Mouse (Mus musculus): Measurements from ENCODE around the gene Rab10. TPM values are rescaled to one million over a fixed set of nuclear protein-coding genes. Genes with fewer than 3 reads are reported as not detected.

Rab10 gene
- polyA plus RNA-seq, 1 experiment from 2014 or later: 40.5 TPM

DNA sequence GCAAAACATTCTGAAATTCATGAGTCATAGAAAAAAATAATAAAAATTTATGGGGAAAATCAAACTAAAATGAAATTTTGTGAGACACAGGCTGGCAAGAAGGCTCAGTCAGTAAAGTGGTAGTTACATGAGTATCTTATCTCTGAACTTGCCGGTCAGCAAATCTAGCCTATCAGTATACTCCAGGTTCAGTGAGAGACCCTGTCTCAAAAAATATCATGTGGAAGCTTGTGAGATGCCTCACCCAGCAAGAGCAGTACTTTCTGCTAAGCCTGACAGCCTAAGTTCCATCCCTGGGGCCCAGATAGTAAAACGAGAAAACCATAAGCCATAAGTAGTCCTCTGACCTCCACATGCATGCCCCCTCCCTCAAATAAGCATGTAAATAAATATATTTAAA lies 44.6 kb downstream of the Rab10 start:
- H3K36me3 ChIP-seq (ENCODE audit: control insufficient read depth, insufficient read depth): peaks cover 6% of the 10 kb centered on the region; the same call in 1 of the 2 replicates
- no peak overlapping the region for H3K9ac ChIP-seq (ENCODE audit: low read depth, low read length)
- no peak for ATAC-seq (ENCODE audit: low read depth)
- no peaks in the 10 kb centered on the region for H3K9me3 ChIP-seq (replicated peaks; ENCODE audit: control insufficient read depth, low read length)
- H3K4me1 ChIP-seq (ENCODE audit: control insufficient read depth, low read depth, low read length): peaks cover 14% of the 10 kb centered on the region
- no peak overlapping the region for H3K4me2 ChIP-seq (ENCODE audit: low read depth, low read length)
- no peak overlapping the region for H3K27ac ChIP-seq (ENCODE audit: low read length)
- no peaks in the 10 kb centered on the region for H3K27me3 ChIP-seq (ENCODE audit: control insufficient read depth, insufficient read depth, low read depth, low read length)
- H3K4me3 ChIP-seq (ENCODE audit: low read depth, low read length): no peak overlapping the region
- WGBS (ENCODE audit: insufficient replicate concordance): 54% methylated on average over 2 of the region's 2 CpGs

DNA sequence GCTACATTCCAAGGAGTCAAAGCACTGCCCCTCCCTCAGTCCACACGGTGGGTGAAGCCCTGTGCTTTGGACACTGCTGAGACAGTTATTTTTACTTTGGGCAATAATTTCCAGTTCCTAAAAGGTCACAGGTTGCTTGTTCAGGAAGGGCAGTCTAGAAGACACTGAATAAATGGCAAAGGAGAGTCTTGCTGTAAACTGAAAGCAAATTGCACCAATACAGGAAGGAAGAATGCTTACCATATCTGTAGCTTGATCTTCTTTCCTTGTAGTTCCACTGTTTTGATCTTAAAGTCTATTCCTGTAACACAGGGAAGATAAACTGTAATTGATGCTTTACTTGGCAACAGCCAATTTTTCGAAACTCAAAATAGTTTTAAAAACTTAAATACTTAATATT lies 45.3 kb downstream of the Rab10 start:
- H3K9ac ChIP-seq (ENCODE audit: low read depth, low read length): no peak overlapping the region

DNA sequence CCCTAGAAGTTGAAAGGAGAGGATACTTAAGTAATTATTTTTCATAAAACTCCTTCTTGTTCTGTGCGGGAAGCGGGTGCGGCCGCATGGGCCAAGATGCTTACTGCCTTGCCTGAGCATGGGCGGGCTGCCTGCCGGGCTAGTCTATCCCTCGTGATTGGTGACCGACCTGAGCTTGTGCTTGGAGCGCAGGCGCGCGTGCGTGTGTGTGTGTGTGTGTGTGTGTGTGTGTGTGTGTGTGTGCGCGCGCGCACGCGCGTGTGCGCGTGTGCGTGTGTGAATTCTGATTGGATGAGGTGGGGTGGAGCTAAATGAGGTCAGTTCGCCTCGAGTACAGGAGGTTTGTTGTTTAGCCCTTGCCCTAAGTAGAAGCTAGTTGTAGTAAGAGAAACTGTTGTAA lies 48.2 kb downstream of the Rab10 start:
- no peak for ATAC-seq (ENCODE audit: low read depth)
- Histone ChIP-seq H3K4me2 (ENCODE audit: low read depth, low read length) (no peak overlapping the region), H3K9ac (ENCODE audit: low read depth, low read length) (no peak overlapping the region), H3K4me1 (ENCODE audit: control insufficient read depth, low read depth, low read length) (peaks cover 5% of the 10 kb centered on the region), H3K36me3 (ENCODE audit: control insufficient read depth, insufficient read depth) (peaks cover 6% of the 10 kb centered on the region), H3K9me3 (replicated peaks; ENCODE audit: control insufficient read depth, low read length) (no peaks in the 10 kb centered on the region), H3K27ac (ENCODE audit: low read length) (no peak overlapping the region), H3K4me3 (ENCODE audit: low read depth, low read length) (no peak overlapping the region), H3K27me3 (ENCODE audit: control insufficient read depth, insufficient read depth, low read depth, low read length) (no peaks in the 10 kb centered on the region)
- WGBS (ENCODE audit: insufficient replicate concordance): 93% methylated on average over 25 of the region's 25 CpGs

More for the DNA sequence above, 45.3 kb downstream of the Rab10 start:
- Histone ChIP-seq H3K9me3 (replicated peaks; ENCODE audit: control insufficient read depth, low read length) (no peaks in the 10 kb centered on the region), H3K4me3 (ENCODE audit: low read depth, low read length) (no peak overlapping the region), H3K36me3 (ENCODE audit: control insufficient read depth, insufficient read depth) (peaks cover 6% of the 10 kb centered on the region; the same call in 1 of the 2 replicates), H3K27ac (ENCODE audit: low read length) (no peak overlapping the region), H3K4me1 (ENCODE audit: control insufficient read depth, low read depth, low read length) (peaks cover 14% of the 10 kb centered on the region), H3K4me2 (ENCODE audit: low read depth, low read length) (no peak overlapping the region), H3K27me3 (ENCODE audit: control insufficient read depth, insufficient read depth, low read depth, low read length) (no peaks in the 10 kb centered on the region)
- 44% methylated on average over 2 of the region's 2 CpGs for WGBS (ENCODE audit: insufficient replicate concordance)
- 0 out of 2 replicates have a peak, but pooled peaks have one; percentile 19 for ATAC-seq (ENCODE audit: low read depth)

DNA sequence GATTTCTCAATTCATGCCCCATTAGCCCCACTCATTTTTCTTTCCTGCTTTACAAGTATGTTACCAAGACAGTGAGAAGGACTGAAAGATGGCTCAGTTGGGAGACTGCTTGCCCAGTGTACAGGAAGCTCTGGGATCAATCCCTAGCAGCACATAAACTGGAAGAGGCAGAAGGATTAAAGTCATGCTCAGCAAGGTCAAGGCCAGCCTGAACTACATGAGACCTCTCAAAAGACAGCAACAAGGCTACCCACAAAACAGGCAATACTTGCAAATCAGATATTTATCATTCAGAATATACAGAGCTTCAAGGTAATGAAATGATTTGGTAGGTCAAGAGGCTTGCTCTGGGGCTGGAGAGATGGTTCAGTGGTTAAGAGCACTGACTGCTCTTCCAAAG lies 53.8 kb downstream of the Rab10 start:
- no peak overlapping the region for H3K9ac ChIP-seq (ENCODE audit: low read depth, low read length)
- no peak for ATAC-seq (ENCODE audit: low read depth)

DNA sequence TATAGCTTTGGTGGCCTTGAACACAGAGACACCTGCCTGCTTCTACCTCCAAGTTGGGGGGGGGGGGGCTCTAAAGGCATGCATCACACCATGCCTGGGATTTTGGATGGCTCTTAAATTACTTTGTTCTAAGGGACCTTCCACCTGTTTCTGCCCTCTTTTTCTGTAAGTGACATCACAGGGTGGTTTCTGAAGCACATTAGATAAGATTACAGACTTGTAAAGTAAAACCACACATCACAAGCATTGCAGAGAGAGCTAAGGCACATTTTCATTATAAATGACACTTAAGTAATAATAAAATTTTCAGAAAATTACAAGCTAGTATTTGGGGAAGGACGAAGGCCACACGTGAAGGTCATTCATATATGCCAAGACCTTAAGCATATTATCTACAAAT lies 54.3 kb downstream of the Rab10 start:
- peaks cover 6% of the 10 kb centered on the region for H3K4me1 ChIP-seq (ENCODE audit: control insufficient read depth, low read depth, low read length)
- WGBS (ENCODE audit: insufficient replicate concordance): 77% methylated on average over 2 of the region's 2 CpGs
- H3K9ac ChIP-seq (ENCODE audit: low read depth, low read length): no peak overlapping the region
- peaks cover 29% of the 10 kb centered on the region for H3K36me3 ChIP-seq (ENCODE audit: control insufficient read depth, insufficient read depth)
- ATAC-seq (ENCODE audit: low read depth): no peak
- no peak overlapping the region for H3K27ac ChIP-seq (ENCODE audit: low read length)
- H3K9me3 ChIP-seq (replicated peaks; ENCODE audit: control insufficient read depth, low read length): no peaks in the 10 kb centered on the region
- H3K4me3 ChIP-seq (ENCODE audit: low read depth, low read length): no peak overlapping the region
- H3K4me2 ChIP-seq (ENCODE audit: low read depth, low read length): no peak overlapping the region
- no peaks in the 10 kb centered on the region for H3K27me3 ChIP-seq (ENCODE audit: control insufficient read depth, insufficient read depth, low read depth, low read length)

More for the DNA sequence above, 53.8 kb downstream of the Rab10 start:
- Histone ChIP-seq H3K9me3 (replicated peaks; ENCODE audit: control insufficient read depth, low read length) (no peaks in the 10 kb centered on the region), H3K36me3 (ENCODE audit: control insufficient read depth, insufficient read depth) (peaks cover 28% of the 10 kb centered on the region), H3K4me2 (ENCODE audit: low read depth, low read length) (no peak overlapping the region), H3K27ac (ENCODE audit: low read length) (no peak overlapping the region), H3K4me1 (ENCODE audit: control insufficient read depth, low read depth, low read length) (peaks cover 6% of the 10 kb centered on the region), H3K27me3 (ENCODE audit: control insufficient read depth, insufficient read depth, low read depth, low read length) (no peaks in the 10 kb centered on the region), H3K4me3 (ENCODE audit: low read depth, low read length) (no peak overlapping the region)

DNA sequence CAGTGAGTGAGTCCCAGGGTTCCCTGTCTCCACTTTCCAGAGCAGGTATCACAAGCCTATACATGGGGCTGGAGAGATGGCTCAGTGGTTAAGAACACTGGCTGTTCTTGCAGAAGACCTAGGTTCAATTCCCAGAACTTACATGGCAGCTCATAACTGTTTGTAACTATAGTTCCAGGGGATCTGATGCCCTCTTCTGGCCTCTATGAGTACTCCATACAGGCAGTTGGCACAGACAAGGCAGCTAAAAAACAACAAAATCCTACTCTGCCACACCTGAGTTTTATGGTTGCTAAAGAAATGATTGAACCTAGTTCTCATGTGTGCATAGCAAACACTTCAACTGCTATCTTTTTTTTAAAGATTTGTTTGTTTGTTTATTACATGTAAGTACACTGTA lies 56.2 kb downstream of the Rab10 start:
- no peak overlapping the region for H3K9ac ChIP-seq (ENCODE audit: low read depth, low read length)
- no peaks in the 10 kb centered on the region for H3K27me3 ChIP-seq (ENCODE audit: control insufficient read depth, insufficient read depth, low read depth, low read length)
- no peaks in the 10 kb centered on the region for H3K9me3 ChIP-seq (replicated peaks; ENCODE audit: control insufficient read depth, low read length)
- no peak overlapping the region for H3K27ac ChIP-seq (ENCODE audit: low read length)
- peaks cover 39% of the 10 kb centered on the region for H3K36me3 ChIP-seq (ENCODE audit: control insufficient read depth, insufficient read depth)
- peak; percentile 33 for ATAC-seq (ENCODE audit: low read depth)
- H3K4me3 ChIP-seq (ENCODE audit: low read depth, low read length): no peak overlapping the region
- peaks cover 6% of the 10 kb centered on the region for H3K4me1 ChIP-seq (ENCODE audit: control insufficient read depth, low read depth, low read length)
- H3K4me2 ChIP-seq (ENCODE audit: low read depth, low read length): no peak overlapping the region

DNA sequence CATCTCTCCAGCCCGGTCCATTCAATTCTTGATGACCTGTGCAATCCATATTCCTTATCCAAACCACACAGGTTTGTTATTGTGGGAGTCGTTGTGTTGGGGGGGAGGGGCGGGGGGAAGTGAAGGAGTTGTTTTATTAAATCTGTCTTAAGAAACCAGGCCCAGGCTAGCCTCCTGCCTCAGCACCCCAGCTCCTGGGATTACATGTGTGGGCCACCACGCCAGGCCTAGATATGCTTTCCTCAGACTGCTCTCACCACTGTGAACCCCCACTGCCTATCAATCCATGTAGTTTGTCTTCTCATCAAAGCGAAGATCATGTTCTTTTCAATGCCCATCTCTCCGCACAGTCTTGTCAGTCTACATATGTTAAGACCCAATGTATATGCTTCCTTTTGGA lies 63.7 kb downstream of the Rab10 start:
- Histone ChIP-seq H3K36me3 (ENCODE audit: control insufficient read depth, insufficient read depth) (peaks cover 12% of the 10 kb centered on the region), H3K9me3 (replicated peaks; ENCODE audit: control insufficient read depth, low read length) (no peaks in the 10 kb centered on the region), H3K4me3 (ENCODE audit: low read depth, low read length) (no peak overlapping the region), H3K27ac (ENCODE audit: low read length) (no peak overlapping the region), H3K9ac (ENCODE audit: low read depth, low read length) (no peak overlapping the region), H3K27me3 (ENCODE audit: control insufficient read depth, insufficient read depth, low read depth, low read length) (no peaks in the 10 kb centered on the region), H3K4me1 (ENCODE audit: control insufficient read depth, low read depth, low read length) (no peaks in the 10 kb centered on the region), H3K4me2 (ENCODE audit: low read depth, low read length) (no peak overlapping the region)
- 83% methylated on average over 6 of the region's 6 CpGs for WGBS (ENCODE audit: insufficient replicate concordance)
- no peak for ATAC-seq (ENCODE audit: low read depth)

DNA sequence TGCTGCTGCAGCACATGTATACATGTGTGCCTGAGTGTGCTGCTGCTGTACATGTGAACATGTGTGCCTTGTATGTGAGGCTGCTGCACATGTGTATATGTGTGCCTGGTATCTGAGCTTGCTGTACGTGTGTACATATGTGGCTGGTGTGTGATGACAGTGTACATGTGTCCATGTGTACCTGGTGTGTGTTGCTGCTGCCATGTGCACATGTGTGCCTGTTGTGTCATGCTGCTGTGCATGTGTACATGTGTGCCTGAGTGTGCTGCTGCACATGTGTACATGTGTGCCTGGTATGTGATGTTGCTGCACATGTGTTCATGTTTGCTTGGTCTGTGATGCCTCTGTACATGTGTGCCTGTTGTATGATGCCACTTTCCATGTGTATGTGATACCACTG lies 70.2 kb downstream of the Rab10 start:
- H3K27me3 ChIP-seq (ENCODE audit: control insufficient read depth, insufficient read depth, low read depth, low read length): no peaks in the 10 kb centered on the region
- no peak overlapping the region for H3K4me2 ChIP-seq (ENCODE audit: low read depth, low read length)
- no peak overlapping the region for H3K9ac ChIP-seq (ENCODE audit: low read depth, low read length)
- H3K9me3 ChIP-seq (replicated peaks; ENCODE audit: control insufficient read depth, low read length): peaks cover 16% of the 10 kb centered on the region; the same call in 1 of the 2 replicates
- peaks cover 41% of the 10 kb centered on the region for H3K36me3 ChIP-seq (ENCODE audit: control insufficient read depth, insufficient read depth)
- no peak for ATAC-seq (ENCODE audit: low read depth)
- 91% methylated on average over 1 of the region's 1 CpGs for WGBS (ENCODE audit: insufficient replicate concordance)
- peaks cover 8% of the 10 kb centered on the region for H3K4me1 ChIP-seq (ENCODE audit: control insufficient read depth, low read depth, low read length)
- no peak overlapping the region for H3K4me3 ChIP-seq (ENCODE audit: low read depth, low read length)
- H3K27ac ChIP-seq (ENCODE audit: low read length): no peak overlapping the region

DNA sequence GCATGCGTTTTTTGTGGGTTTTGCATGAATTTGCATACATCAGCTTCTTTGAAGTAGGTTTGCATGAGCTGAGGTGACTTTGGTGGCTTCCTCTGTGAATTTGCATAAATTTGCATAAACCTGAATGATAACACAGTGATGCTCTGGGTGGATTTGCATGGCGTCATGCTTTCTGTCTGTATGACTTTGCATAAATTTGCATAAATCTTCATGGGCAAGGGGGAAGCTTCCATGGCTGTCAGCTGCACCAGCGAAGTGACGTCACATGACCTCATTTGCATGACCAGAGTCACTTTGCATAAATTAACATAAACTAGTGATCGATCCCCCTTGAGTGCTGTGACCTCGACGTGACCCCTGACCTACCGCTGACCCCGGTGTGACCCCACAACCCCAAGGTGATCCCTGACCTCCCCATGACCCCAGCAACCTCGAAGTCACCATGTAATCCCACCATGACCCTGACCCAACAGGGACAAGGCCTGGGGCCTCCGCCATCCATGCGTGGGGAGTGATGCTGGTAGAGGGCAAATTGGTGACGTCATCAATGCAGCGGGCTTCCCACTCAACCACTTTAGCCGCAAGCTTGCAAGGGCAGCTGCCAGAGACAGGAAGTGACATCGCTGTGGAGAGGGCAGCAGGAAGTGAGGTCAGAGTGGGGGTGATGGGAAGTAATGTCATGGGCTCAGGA lies 71.3 kb downstream of the Rab10 start:
- no peak overlapping the region for H3K27ac ChIP-seq (ENCODE audit: low read length)
- peaks cover 16% of the 10 kb centered on the region; the same call in 1 of the 2 replicates for H3K9me3 ChIP-seq (replicated peaks; ENCODE audit: control insufficient read depth, low read length)
- peaks cover 41% of the 10 kb centered on the region for H3K36me3 ChIP-seq (ENCODE audit: control insufficient read depth, insufficient read depth)
- no peak overlapping the region for H3K4me3 ChIP-seq (ENCODE audit: low read depth, low read length)
- H3K4me1 ChIP-seq (ENCODE audit: control insufficient read depth, low read depth, low read length): peaks cover 8% of the 10 kb centered on the region
- H3K27me3 ChIP-seq (ENCODE audit: control insufficient read depth, insufficient read depth, low read depth, low read length): no peaks in the 10 kb centered on the region
- no peak for ATAC-seq (ENCODE audit: low read depth)
- H3K9ac ChIP-seq (ENCODE audit: low read depth, low read length): no peak overlapping the region
- no peak overlapping the region for H3K4me2 ChIP-seq (ENCODE audit: low read depth, low read length)
- WGBS (ENCODE audit: insufficient replicate concordance): 87% methylated on average over 16 of the region's 16 CpGs
